Mouse (Mus musculus) ES-E14 (cell line): ENCODE data around the gene Thoc7.

Source experiments
- CHD2 ChIP-seq: IDR thresholded peaks from 2 replicates; pipeline ENCODE4 v1.6.1; 2014; ENCODE audit warnings: mild to moderate bottlenecking, low read depth, low read length, inconsistent platforms
- HCFC1 ChIP-seq: IDR thresholded peaks from 2 replicates; pipeline ENCODE4 v1.6.1; 2012; ENCODE audit warnings: low read length, inconsistent platforms, borderline replicate concordance; ENCODE audit not compliant: insufficient read depth
- MAFK ChIP-seq: IDR thresholded peaks from 2 replicates; pipeline ENCODE4 v1.6.1; 2014; ENCODE audit warnings: mild to moderate bottlenecking, low read depth, low read length, inconsistent platforms; ENCODE audit not compliant: insufficient read depth

DNA sequence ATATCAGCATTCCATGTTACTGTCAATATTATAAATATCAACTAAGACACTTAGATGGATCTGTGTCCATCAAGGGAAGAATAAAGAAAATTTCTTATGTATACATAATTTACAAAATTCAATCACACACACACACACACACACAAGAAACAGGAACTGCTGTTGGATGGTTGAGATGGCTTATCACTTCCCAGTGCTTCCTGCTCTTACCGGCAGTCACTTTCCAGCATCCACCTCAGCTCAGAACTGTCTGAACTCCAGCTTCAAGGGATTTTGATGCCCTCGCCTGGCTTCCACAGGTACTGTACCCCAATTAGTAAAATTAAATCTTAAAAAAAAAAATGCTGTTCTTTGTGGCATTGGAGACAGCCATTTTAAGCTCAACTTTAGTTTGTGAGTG lies 26.7 kb upstream of the Thoc7 start:
- TF ChIP-seq MAFK (no peak), HCFC1 (no peak), CHD2 (no peak)
